Mouse (Mus musculus) bone marrow macrophage, adult 2 months (primary cell): Measurements from ENCODE around the gene Hnrnph3.

Experiments used
- CTCF ChIP-seq: IDR thresholded peaks from 2 replicates; pipeline ENCODE4 v1.5.1; 2012; ENCODE audit warnings: low read depth, mild to moderate bottlenecking, low read length, moderate library complexity
- POLR2A ChIP-seq: IDR thresholded peaks from 2 replicates; pipeline ENCODE4 v1.6.1; 2012; ENCODE audit warnings: mild to moderate bottlenecking, low read depth, low read length, borderline replicate concordance

- no peak for TF ChIP-seq POLR2A
- no peak for TF ChIP-seq CTCF
Observed at GRCm38 (mm10) chr10:63013476-63013875, 10.5 kb downstream of the Hnrnph3 start.
